Mouse (Mus musculus) gastrocnemius, postnatal 4 days (tissue): ENCODE data around the gene Lnpep. TPM values are rescaled to one million over a fixed set of nuclear protein-coding genes. Genes with fewer than 3 reads are reported as not detected.
"Not testable (repeated sequence)": the region's sequence is repeated elsewhere in the genome, so short reads cannot be mapped to it uniquely, and the experiment has no call there.

Experiments used
- DNase-seq, 2 experiments: peaks; one replicate each; pipeline ENCODE4 v3.0.0; 2021 to 2022; ENCODE audit warnings: low spot score in 2 of 2, mixed read lengths in 2 of 2
- total RNA-seq, 2 experiments: library from RNA; stranded (reverse); gene quantifications; 2 replicates each; pipeline ENCODE4 v1.2.3; 2021

Gene Lnpep
- total RNA-seq, 2 experiments from 2014 or later = 103 to 115 TPM

DNA sequence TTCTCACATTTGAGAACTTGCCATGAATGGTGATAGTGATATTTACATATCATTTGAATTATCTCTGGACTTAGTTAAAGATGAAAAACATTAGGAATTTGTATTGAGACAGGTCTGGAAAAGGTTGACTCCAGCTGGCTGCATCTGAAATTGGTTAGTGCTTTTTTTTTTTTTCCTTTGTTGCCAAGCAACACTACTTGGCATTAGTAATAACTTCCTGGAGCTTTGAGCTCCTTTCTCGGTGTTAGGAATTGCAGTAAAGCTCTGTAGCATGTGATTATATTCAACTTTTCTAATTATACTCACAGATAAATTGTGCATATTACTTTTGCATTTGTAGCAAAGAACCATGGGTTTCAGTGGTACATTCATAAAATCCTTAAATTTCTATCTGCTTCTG, 126.0 kb downstream of the Lnpep start:
- no peak for DNase-seq

DNA sequence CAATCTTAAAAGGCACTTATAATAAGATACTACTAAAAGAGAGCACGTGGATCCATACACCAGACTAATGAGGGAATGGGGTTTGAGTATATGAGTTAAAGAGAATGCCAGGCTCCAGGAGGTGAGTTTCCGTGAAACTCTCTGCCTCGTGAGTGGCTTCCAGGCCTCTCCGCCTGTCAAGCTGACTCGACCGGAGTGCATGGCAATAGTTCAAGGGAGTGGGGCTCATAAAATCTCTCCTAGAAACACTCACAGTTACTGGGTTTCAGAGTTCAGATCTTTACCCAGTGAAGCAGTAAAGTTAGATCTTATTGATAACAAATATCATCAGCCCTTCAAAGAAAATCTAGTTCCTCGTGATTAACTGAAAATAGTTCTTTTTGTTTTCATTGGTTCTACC, 128.1 kb downstream of the Lnpep start:
- DNase-seq = no peak

DNA sequence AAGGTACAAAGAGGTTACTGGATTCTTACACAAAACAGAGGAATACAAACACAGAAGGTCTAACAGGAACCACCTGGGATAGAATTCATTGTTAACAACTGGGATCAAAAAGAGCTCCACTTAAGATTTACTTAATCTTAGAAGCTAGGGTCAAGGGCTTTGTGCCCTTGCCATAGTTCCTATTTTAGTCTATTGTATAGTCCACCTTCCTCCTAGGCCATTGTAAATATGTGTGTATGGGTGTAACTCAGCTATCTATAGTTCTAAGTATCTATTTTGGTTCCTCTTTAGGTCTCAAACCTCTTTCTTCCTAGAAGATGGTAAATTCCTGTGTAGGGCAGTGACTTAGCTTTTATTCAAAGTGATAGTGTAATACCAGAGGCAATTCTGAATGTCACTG, 128.6 kb downstream of the Lnpep start:
- not testable (repeated sequence) for DNase-seq

DNA sequence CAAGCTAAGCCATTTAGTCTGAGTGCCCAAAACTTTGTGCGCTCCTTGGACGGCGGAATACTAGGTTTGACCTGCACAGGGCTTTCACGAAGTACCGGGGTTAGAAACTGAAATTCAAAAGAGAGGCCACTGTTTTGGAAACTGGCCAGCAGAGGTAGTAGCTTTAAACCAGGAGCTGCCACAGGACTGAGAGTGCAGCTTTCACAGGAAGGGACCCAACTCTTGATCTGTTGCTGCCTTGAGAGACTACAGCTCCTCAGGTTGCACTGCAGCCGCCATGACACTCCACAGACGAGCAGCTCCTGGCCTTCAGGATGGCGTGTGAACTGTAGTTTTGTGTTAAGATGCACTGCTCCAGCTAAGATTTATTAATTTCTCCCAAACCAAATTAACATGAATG, 132.7 kb downstream of the Lnpep start:
- no peak for DNase-seq

DNA sequence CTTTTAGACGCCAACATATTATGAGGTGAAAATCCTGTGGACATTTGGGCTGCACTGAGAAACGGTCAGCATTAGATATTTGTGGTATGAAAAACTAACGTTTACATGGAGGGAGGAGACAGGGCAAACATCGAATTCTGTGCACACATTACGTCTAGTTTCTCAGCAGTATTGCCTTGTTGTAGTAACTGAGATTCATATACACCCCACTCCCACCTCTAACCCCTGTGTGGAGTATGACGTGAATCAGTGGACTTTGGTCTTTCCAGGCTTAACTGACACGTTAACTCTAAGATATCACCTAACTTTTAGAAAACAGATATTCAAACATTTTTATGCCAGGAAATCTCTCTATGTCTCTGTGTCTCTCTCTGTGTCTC, 133.2 kb downstream of the Lnpep start:
- DNase-seq = no peak

DNA sequence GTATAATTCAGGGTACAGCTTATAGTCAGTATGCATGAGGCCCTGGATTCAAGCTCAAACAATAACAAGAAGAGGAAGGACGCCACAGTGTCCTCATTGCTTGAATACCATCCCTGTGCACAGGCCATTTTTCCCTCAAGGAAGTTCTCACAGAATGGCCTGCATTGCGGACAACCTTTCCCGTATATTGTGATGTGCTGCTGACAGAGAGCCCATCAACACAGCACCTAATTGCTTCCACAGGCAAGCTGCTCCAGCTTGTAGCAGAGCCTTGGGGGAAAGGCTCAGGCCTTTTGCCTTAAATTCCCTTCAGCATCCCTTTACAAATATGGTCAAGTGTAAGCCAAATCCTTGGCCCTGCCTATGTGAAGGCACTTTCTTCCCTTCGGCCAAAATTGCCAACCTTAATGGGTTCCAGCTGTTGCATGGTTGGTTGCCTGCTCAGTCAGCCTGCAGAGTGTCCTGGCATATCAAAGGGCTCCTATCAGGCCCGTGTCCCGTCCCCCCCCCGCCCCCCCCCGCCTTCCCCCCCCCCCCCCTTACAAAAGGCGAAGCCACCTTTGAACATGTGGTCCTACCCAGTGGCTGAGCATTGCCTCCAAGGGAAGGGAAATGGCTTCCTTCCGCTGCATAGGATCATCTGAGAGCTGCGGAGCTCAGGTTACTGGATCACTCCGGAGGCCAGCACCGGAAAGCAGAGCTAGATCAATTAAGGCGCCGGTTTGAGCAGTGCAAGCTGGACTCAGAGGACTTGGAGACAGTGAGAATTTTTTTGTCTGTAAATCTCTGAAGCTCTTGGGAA, 133.8 kb downstream of the Lnpep start:
- peak in 1 of 2 experiments; percentile 18 for DNase-seq

DNA sequence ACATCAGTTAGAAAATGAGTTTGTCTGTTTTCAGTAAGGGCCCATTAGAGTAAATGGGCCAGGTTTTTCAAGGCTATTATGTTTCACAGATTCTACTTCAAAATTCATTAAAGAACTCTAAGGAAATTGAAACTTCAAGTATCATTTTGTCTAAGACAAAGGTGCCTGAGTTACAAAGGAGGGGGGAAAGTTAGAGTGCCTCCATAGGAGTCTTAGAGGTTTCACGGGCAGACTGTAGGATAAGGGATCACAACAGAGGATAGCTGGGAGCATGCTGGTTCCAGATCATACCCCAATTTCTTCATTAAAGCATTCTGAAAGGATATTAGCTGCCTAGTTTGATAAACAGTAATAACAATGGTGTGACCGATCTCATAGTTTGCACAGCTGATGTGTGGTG, 139.1 kb downstream of the Lnpep start:
- DNase-seq = no peak

Other genes starting within 250 kb of the Lnpep start
- gene Lix1, start 222.4 kb downstream of the Lnpep start, total RNA-seq = 1 to 10 TPM; 3.2 TPM
- gene Vmn2r90, start 78.7 kb upstream of the Lnpep start, total RNA-seq = not detected
- 10 to 100 TPM; 37.3 to 49.3 TPM for gene Spaca6, start 202.1 kb upstream of the Lnpep start, total RNA-seq
- under 1 TPM; 0.18 to 0.69 TPM for gene Has1, start 230.2 kb upstream of the Lnpep start, total RNA-seq